Mouse (Mus musculus) brain, embryonic 14.5 days (tissue): ENCODE measurements around the gene Uhrf1bp1l. TPM values are rescaled to one million over a fixed set of nuclear protein-coding genes. Genes with fewer than 3 reads are reported as not detected.
"Not testable (repeated sequence)": the region's sequence is repeated elsewhere in the genome, so short reads cannot be mapped to it uniquely, and the experiment has no call there.

Experiments used
- DNase-seq: peaks from one replicate; pipeline ENCODE4 v3.0.0-alpha.2; 2011; ENCODE audit warnings: low read depth
- CTCF ChIP-seq: fragments of 200-500 bp; IDR thresholded peaks from 2 replicates; pipeline ENCODE4 v1.5.1; 2012; ENCODE audit warnings: inconsistent platforms, mild to moderate bottlenecking, moderate library complexity, borderline replicate concordance; ENCODE audit not compliant: insufficient read depth, insufficient read length; ENCODE audit errors: extremely low read depth
- POLR2A ChIP-seq: fragments of 200-500 bp; IDR thresholded peaks from 2 replicates; pipeline ENCODE4 v1.6.1; 2012; ENCODE audit warnings: mild to moderate bottlenecking, inconsistent platforms, borderline replicate concordance; ENCODE audit not compliant: poor library complexity, insufficient read depth, insufficient read length, severe bottlenecking; ENCODE audit errors: extremely low read depth
- polyA plus RNA-seq: library from polyadenylated mRNA; depleted of rRNA; stranded (reverse); fragments of >200 nt; gene quantifications from 2 replicates; pipeline ENCODE4 v1.2.3, GENCODE M21; 2012; rRNA removed

The Uhrf1bp1l gene
- 29.2 and 36.3 TPM in 2 replicates for polyA plus RNA-seq

GRCm38 (mm10) chr10:89744871-89745665, at the start of gene Uhrf1bp1l:
Gene Uhrf1bp1l, plus strand, starts transcription at chr10:89744991.
- TF ChIP-seq POLR2A (peak; percentile 97), CTCF (no peak)

GRCm38 (mm10) chr10:89695194-89695911, 49.4 kb upstream of the Uhrf1bp1l start:
- TF ChIP-seq CTCF (no peak), POLR2A (no peak)
- no peak for DNase-seq

More at GRCm38 (mm10) chr10:89744871-89745665, at the start of gene Uhrf1bp1l:
- DNase-seq, result peak; percentile 96

GRCm38 (mm10) chr10:89696270-89696669, 48.5 kb upstream of the Uhrf1bp1l start:
- DNase-seq, result not testable (repeated sequence)

- DNase-seq, result no peak
- TF ChIP-seq CTCF, result no peak
- TF ChIP-seq POLR2A, result no peak
Measured at GRCm38 (mm10) chr10:89697956-89698355, 46.8 kb upstream of the Uhrf1bp1l start.

GRCm38 (mm10) chr10:89703042-89703441, 41.7 kb upstream of the Uhrf1bp1l start:
- TF ChIP-seq POLR2A (no peak), CTCF (no peak)
- no peak for DNase-seq

GRCm38 (mm10) chr10:89707397-89707796, 37.4 kb upstream of the Uhrf1bp1l start:
- TF ChIP-seq POLR2A, result no peak
- TF ChIP-seq CTCF, result no peak
- DNase-seq, result peak; percentile 6

- peak; percentile 11 for DNase-seq
- no peak for TF ChIP-seq POLR2A
- no peak for TF ChIP-seq CTCF
Measured at GRCm38 (mm10) chr10:89708720-89709119, 36.1 kb upstream of the Uhrf1bp1l start.

GRCm38 (mm10) chr10:89714910-89715309, 29.9 kb upstream of the Uhrf1bp1l start:
- no peak for DNase-seq
- no peak for TF ChIP-seq CTCF
- no peak for TF ChIP-seq POLR2A

GRCm38 (mm10) chr10:89720252-89720651, 24.5 kb upstream of the Uhrf1bp1l start:
- TF ChIP-seq POLR2A (no peak), CTCF (no peak)
- no peak for DNase-seq

- no peak for TF ChIP-seq POLR2A
- no peak for TF ChIP-seq CTCF
- DNase-seq, result no peak
Measured at GRCm38 (mm10) chr10:89720796-89721195, 24.0 kb upstream of the Uhrf1bp1l start.

GRCm38 (mm10) chr10:89722247-89723195, 22.3 kb upstream of the Uhrf1bp1l start:
- TF ChIP-seq CTCF, result no peak
- no peak for TF ChIP-seq POLR2A
- DNase-seq, result no peak

GRCm38 (mm10) chr10:89730386-89730785, 14.4 kb upstream of the Uhrf1bp1l start:
- no peak for TF ChIP-seq CTCF
- TF ChIP-seq POLR2A, result no peak
- no peak for DNase-seq
